Mouse (Mus musculus) embryonic fibroblast, embryonic 13.5 days (primary cell): ENCODE measurements around the gene Metrnl. TPM values are rescaled to one million over a fixed set of nuclear protein-coding genes. Genes with fewer than 3 reads are reported as not detected.

Experiments
- H3K27ac ChIP-seq: 2 replicates; pipeline ENCODE4 v1.5.1; 2012; ENCODE audit warnings: low read length, control low read depth, inconsistent platforms; ENCODE audit not compliant: insufficient read depth
- H3K4me1 ChIP-seq: 2 replicates; pipeline ENCODE4 v1.6.1; 2011; ENCODE audit warnings: low read length; ENCODE audit not compliant: control insufficient read depth, insufficient read depth
- H3K4me3 ChIP-seq: 2 replicates; pipeline ENCODE4 v1.5.1; 2011; ENCODE audit warnings: mild to moderate bottlenecking, control low read depth, low read length; ENCODE audit not compliant: insufficient read depth
- CTCF ChIP-seq: IDR thresholded peaks from 2 replicates; pipeline ENCODE4 v1.5.1; 2011; ENCODE audit warnings: mild to moderate bottlenecking, control low read depth, low read length, moderate library complexity, borderline replicate concordance; ENCODE audit not compliant: insufficient read depth
- POLR2A ChIP-seq: IDR thresholded peaks from 2 replicates; pipeline ENCODE4 v1.6.1; 2011; ENCODE audit warnings: low read depth, mild to moderate bottlenecking, control low read depth, low read length, moderate library complexity
- polyA plus RNA-seq: library from polyadenylated mRNA; stranded (reverse); fragments of >200 nt; gene quantifications from 2 replicates; pipeline ENCODE4 v1.2.4, GENCODE M21; 2011; ENCODE audit warnings: low read depth; ENCODE audit not compliant: missing spikeins, insufficient read length

Gene Metrnl
- polyA plus RNA-seq, 1 experiment, result 26.3 TPM

GRCm38 (mm10) chr11:121703619-121704215 is 2.4 kb downstream of the Metrnl start:
- Histone ChIP-seq H3K4me3 (peak overlapping the region; percentile 90), H3K27ac (peak overlapping the region; percentile 7), H3K4me1 (peaks cover 19% of the 10 kb centered on the region)
- TF ChIP-seq POLR2A, result no peak
- no peak for TF ChIP-seq CTCF

GRCm38 (mm10) chr11:121706521-121707005 is 5.2 kb downstream of the Metrnl start:
- Histone ChIP-seq H3K4me3 (no peak overlapping the region), H3K4me1 (peaks cover 21% of the 10 kb centered on the region), H3K27ac (peak overlapping the region; percentile 5; the same call in 1 of the 2 replicates)
- no peak for TF ChIP-seq POLR2A

- Histone ChIP-seq H3K4me1 (peaks cover 20% of the 10 kb centered on the region), H3K27ac (no peak overlapping the region), H3K4me3 (no peak overlapping the region)
- TF ChIP-seq CTCF, result no peak
Observed at GRCm38 (mm10) chr11:121709278-121709677, 7.9 kb downstream of the Metrnl start.

- Histone ChIP-seq H3K4me3 (no peak overlapping the region), H3K27ac (no peak overlapping the region), H3K4me1 (peaks cover 13% of the 10 kb centered on the region)
- no peak for TF ChIP-seq POLR2A
- no peak for TF ChIP-seq CTCF
Observed at GRCm38 (mm10) chr11:121710245-121710644, 8.9 kb downstream of the Metrnl start.

- TF ChIP-seq POLR2A (no peak), CTCF (no peak)
- no peak overlapping the region for H3K27ac ChIP-seq
- 0 out of 2 replicates have a peak, but pooled peaks cover 2% of the 10 kb centered on the region for H3K4me1 ChIP-seq
- H3K4me3 ChIP-seq, result no peak overlapping the region
Observed at GRCm38 (mm10) chr11:121712987-121713386, 11.6 kb downstream of the Metrnl start.

DNA sequence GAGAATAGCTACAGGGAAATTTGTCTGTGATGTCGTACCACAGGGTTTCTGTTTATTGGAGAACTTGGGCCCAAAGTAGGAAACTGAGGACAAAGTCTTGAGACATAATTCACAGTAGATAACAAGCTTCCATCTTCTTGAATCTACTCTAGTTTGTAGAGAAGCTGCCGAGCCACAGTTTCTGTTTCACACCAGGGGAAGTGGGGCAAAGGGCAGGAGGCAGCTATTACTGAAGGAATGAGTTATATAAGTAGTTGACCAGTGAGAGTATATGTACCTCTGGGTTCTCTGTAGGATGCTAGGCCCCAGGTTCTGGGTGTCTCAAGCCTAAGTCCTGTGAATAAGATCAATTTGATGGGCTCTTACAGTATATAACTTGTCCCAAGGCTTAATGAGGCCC is 12.2 kb downstream of the Metrnl start:
- TF ChIP-seq POLR2A (no peak), CTCF (no peak)

DNA sequence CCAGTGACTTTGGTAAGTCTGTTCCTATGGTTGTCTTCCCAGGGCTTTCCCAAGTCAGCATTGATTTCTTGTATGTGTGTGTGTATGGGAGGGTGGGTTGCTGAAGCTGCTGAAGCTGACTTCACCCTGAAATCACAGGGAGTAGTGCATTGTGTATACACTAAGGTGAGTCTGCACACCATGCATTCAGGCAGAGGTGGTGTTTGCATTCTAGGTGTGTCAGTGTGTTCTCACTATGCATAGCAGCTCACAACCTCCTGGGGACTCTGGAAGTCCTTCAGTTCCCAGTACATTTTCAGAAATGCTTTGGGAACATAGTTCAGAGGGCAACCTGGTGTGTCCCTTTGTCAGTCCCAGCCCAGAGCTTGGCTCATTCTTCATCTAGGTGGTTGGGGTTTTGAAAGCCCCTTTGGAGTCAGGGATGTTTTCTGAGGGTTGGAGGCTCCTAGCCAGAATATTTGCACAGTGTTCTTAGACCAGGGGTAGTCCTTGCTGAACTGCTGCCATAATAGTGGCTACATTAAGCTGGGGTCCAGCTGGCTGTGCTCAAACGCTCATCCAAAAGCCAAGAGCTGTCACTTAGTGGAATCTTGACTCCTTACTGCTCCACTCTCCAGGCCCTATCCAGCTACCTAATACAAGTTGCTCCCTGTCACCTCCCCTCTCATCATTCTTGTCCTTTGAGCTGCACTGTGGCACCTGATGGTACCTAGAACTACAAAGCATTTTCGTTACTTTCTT is 13.6 kb downstream of the Metrnl start:
- TF ChIP-seq CTCF (no peak), POLR2A (no peak)
- H3K27ac ChIP-seq, result no peak overlapping the region
- H3K4me1 ChIP-seq, result 0 out of 2 replicates have a peak, but pooled peaks cover 2% of the 10 kb centered on the region
- H3K4me3 ChIP-seq, result no peak overlapping the region

More for the DNA sequence above, 12.2 kb downstream of the Metrnl start:
- Histone ChIP-seq H3K27ac (no peak overlapping the region), H3K4me3 (no peak overlapping the region), H3K4me1 (0 out of 2 replicates have a peak, but pooled peaks cover 2% of the 10 kb centered on the region)

- TF ChIP-seq POLR2A (no peak), CTCF (no peak)
- H3K27ac ChIP-seq, result no peak overlapping the region
- H3K4me1 ChIP-seq, result no peaks in the 10 kb centered on the region
- H3K4me3 ChIP-seq, result no peak overlapping the region
Observed at GRCm38 (mm10) chr11:121717724-121718123, 16.4 kb downstream of the Metrnl start.

- H3K4me3 ChIP-seq, result no peak overlapping the region
- no peaks in the 10 kb centered on the region for H3K4me1 ChIP-seq
- H3K27ac ChIP-seq, result no peak overlapping the region; the same call in 1 of the 2 replicates
- TF ChIP-seq CTCF, result no peak
- no peak for TF ChIP-seq POLR2A
Observed at GRCm38 (mm10) chr11:121720752-121721151, 19.4 kb downstream of the Metrnl start.

DNA sequence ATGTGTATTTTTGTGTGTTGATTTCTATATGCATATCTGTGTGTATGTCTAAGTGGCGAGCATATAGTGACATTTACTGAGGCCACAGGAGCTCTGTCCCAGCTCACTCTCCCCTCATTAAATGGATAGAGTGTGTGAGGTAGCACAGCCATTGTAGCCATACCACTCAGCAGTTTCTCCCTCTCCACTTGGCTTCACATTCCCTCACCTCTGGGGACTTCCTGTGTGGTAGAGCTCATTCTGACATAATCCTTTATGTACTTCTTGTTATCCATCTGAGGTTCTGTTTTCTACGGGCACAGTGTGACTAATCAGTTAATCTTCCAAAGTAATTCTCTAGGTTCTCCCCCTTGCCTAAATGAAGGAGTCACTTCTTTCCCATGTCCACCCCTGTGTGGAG is 21.1 kb downstream of the Metrnl start:
- no peaks in the 10 kb centered on the region for H3K4me1 ChIP-seq
- no peak for TF ChIP-seq CTCF
- no peak for TF ChIP-seq POLR2A
- H3K4me3 ChIP-seq, result no peak overlapping the region
- H3K27ac ChIP-seq, result no peak overlapping the region

DNA sequence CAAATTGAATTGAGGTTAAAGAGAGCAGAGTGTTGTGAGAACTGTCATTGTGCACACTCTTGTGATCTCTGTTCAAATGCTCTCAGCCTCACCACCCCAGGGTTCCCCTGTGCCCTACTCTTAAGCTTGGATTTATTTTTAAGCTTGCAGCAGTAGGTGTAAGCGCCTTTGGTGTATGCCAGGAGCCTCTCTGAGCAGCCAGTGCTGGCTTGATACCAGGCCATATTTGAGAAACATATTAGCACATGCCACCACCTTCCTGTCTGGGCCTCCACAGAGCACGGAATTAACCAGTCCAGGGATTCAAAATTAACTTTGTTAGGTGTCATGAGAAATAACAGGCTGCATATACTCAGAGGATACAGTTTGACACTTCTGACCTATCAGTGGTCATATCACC is 25.3 kb downstream of the Metrnl start:
- Histone ChIP-seq H3K27ac (no peak overlapping the region), H3K4me3 (no peak overlapping the region), H3K4me1 (no peaks in the 10 kb centered on the region)
- TF ChIP-seq CTCF (no peak), POLR2A (no peak)
